18 mouse cellular contexts compared by ENCODE assay signal in the genomic region with DNA sequence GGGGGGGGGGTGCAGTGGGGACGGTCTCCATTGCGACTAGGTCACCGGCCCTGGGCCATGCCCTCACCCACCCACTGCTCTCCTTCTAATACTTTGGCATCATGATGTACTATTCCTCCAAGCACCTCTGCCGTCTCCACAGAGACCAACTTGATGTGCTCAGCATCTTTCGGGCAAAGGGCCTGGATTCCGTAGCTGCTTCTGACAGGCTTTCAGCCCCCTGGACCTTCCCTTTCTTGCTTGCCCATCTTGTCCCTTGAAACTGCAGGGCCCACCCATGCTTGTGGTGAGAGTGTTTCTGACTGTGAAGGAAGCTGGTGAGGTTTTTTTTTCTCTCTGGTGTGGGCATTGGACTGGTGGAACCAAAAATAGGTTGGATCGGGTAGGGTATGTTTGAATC. TPM values are rescaled to one million over a fixed set of nuclear protein-coding genes. Genes with fewer than 3 reads are reported as not detected.
DNase-seq lines count a peak whose midpoint lies in the region; ATAC-seq and TF ChIP-seq lines count a peak whose summit lies in the region.
"Had no signal": no experiment of that assay in that cellular context is flagged by ENCODE, and none has a peak within 500 bp of the region (broad histone marks: within the 10 kb centered on the region; RNA-seq: fewer than 3 reads in every experiment).

No protein-coding gene starts in this region.

- no peak overlapping the region for H3K4me3 ChIP-seq in forebrain, embryonic 13.5 days
- H3K4me3 ChIP-seq in forebrain, embryonic 12.5 days (replicated peaks) = no peak overlapping the region
- H3K4me3 ChIP-seq in left cerebral cortex, adult 2 months = peak overlapping the region; percentile 75
- peak overlapping the region; percentile 86 for H3K4me3 ChIP-seq in hindbrain, embryonic 16.5 days (ENCODE audit: low read length)
- H3K4me3 ChIP-seq in midbrain, postnatal 0 days (ENCODE audit: low read depth, low read length) = peak overlapping the region; percentile 84
- H3K4me3 ChIP-seq: embryonic facial prominence, embryonic 15.5 days had no signal

- ATAC-seq in forebrain, embryonic 13.5 days = no peak
- ATAC-seq in forebrain, embryonic 12.5 days (ENCODE audit: low FRiP score) = no peak
- no peak for ATAC-seq in hindbrain, embryonic 16.5 days
- ATAC-seq in midbrain, postnatal 0 days (ENCODE audit: low FRiP score) = no peak
- ATAC-seq: Patski had no signal

- 0 out of 2 replicates have a peak overlapping the region, but pooled peaks have one; percentile 31 for H3K9ac ChIP-seq in forebrain, embryonic 13.5 days
- no peak overlapping the region for H3K9ac ChIP-seq in forebrain, embryonic 12.5 days
- no peak overlapping the region for H3K9ac ChIP-seq in hindbrain, embryonic 16.5 days (ENCODE audit: low read depth, low read length)
- H3K9ac ChIP-seq in midbrain, postnatal 0 days (replicated peaks; ENCODE audit: low read length, poor library complexity, severe bottlenecking) = no peak overlapping the region
- H3K9ac ChIP-seq: embryonic facial prominence, embryonic 15.5 days had no signal

- H3K9me3 ChIP-seq in forebrain, embryonic 13.5 days (replicated peaks) = no peaks in the 10 kb centered on the region
- H3K9me3 ChIP-seq in forebrain, embryonic 12.5 days = no peaks in the 10 kb centered on the region
- no peaks in the 10 kb centered on the region for H3K9me3 ChIP-seq in hindbrain, embryonic 16.5 days (ENCODE audit: control insufficient read depth, low read length)
- no peaks in the 10 kb centered on the region for H3K9me3 ChIP-seq in midbrain, postnatal 0 days (ENCODE audit: low read length)
- H3K9me3 ChIP-seq: embryonic facial prominence, embryonic 15.5 days had no signal

- peak overlapping the region; percentile 76; the same call in 1 of the 2 replicates for H3K4me2 ChIP-seq in forebrain, embryonic 13.5 days
- H3K4me2 ChIP-seq in forebrain, embryonic 12.5 days = no peak overlapping the region
- H3K4me2 ChIP-seq in hindbrain, embryonic 16.5 days (ENCODE audit: low read length) = peak overlapping the region; percentile 75
- peak overlapping the region; percentile 80 for H3K4me2 ChIP-seq in midbrain, postnatal 0 days (ENCODE audit: low read depth, low read length, poor library complexity, severe bottlenecking)
- H3K4me2 ChIP-seq: embryonic facial prominence, embryonic 15.5 days had no signal

- H3K27me3 ChIP-seq in forebrain, embryonic 13.5 days = peaks cover 23% of the 10 kb centered on the region
- peaks cover 40% of the 10 kb centered on the region for H3K27me3 ChIP-seq in forebrain, embryonic 12.5 days
- no peaks in the 10 kb centered on the region for H3K27me3 ChIP-seq in hindbrain, embryonic 16.5 days (replicated peaks; ENCODE audit: control insufficient read depth, insufficient read depth, low read length)
- H3K27me3 ChIP-seq in midbrain, postnatal 0 days (ENCODE audit: insufficient read depth, low read length) = no peaks in the 10 kb centered on the region

- DNase-seq in left cerebral cortex, adult 2 months (ENCODE audit: extremely low spot score in 1 of 2, low spot score in 2 of 2) = no peak
- DNase-seq in left cerebral cortex, postnatal 14 days (ENCODE audit: low spot score in 2 of 2) = no peak
- no peak for DNase-seq in midbrain, postnatal 0 days (ENCODE audit: low spot score)
- DNase-seq in thymus, adult 18-20 months = no peak
- DNase-seq: adrenal gland, postnatal 36 days; embryo, embryonic 11 days; gastrocnemius, adult 2 months; heart, adult 18-20 months; kidney, adult 18-20 months; kidney, postnatal 25 days; lung, postnatal 14 days; spleen, adult 18-20 months had no signal

- H3K36me3 ChIP-seq in forebrain, embryonic 13.5 days (ENCODE audit: poor library complexity, severe bottlenecking) = no peaks in the 10 kb centered on the region
- H3K36me3 ChIP-seq in forebrain, embryonic 12.5 days (replicated peaks) = no peaks in the 10 kb centered on the region
- no peaks in the 10 kb centered on the region for H3K36me3 ChIP-seq in hindbrain, embryonic 16.5 days (ENCODE audit: control insufficient read depth, insufficient read depth, low read length)
- no peaks in the 10 kb centered on the region for H3K36me3 ChIP-seq in midbrain, postnatal 0 days (ENCODE audit: insufficient read depth, low read length)
- H3K36me3 ChIP-seq: embryonic facial prominence, embryonic 15.5 days had no signal

- TF ChIP-seq CTCF in left cerebral cortex, adult 2 months (IDR thresholded peaks at IDR 0.05) = no peak
- TF ChIP-seq CTCF in midbrain, postnatal 0 days (IDR thresholded peaks at IDR 0.05) = no peak

- intact Hi-C loops in left cerebral cortex, adult 2 months (cut with DNase I) = loop anchor here (5.0 kb wide), 1 partner anchor 134 kb away; no protein-coding TSS in a partner anchor
- intact Hi-C loops in left cerebral cortex, postnatal 14 days (cut with DNase I) = loop anchor here (5.0 kb wide), 1 partner anchor 41 kb away; no protein-coding TSS in a partner anchor

- H3K4me1 ChIP-seq in forebrain, embryonic 13.5 days = peaks cover 39% of the 10 kb centered on the region
- H3K4me1 ChIP-seq in forebrain, embryonic 12.5 days = peaks cover 47% of the 10 kb centered on the region
- H3K4me1 ChIP-seq in hindbrain, embryonic 16.5 days (ENCODE audit: control insufficient read depth, insufficient read depth, low read depth, low read length) = peaks cover 31% of the 10 kb centered on the region
- H3K4me1 ChIP-seq in midbrain, postnatal 0 days (ENCODE audit: insufficient read depth, low read length) = peaks cover 26% of the 10 kb centered on the region

- H3K27ac ChIP-seq in forebrain, embryonic 13.5 days = no peak overlapping the region
- H3K27ac ChIP-seq in forebrain, embryonic 12.5 days = no peak overlapping the region
- peak overlapping the region; percentile 92 for H3K27ac ChIP-seq in left cerebral cortex, adult 2 months
- no peak overlapping the region for H3K27ac ChIP-seq in hindbrain, embryonic 16.5 days (ENCODE audit: low read depth, low read length)
- no peak overlapping the region for H3K27ac ChIP-seq in midbrain, postnatal 0 days (ENCODE audit: low read depth, low read length)
- H3K27ac ChIP-seq: embryonic facial prominence, embryonic 15.5 days; gastrocnemius, adult 2 months had no signal

- 85% methylated on average over 7 of the region's 7 CpGs for WGBS in forebrain, embryonic 13.5 days
- WGBS in forebrain, embryonic 12.5 days = 91% methylated on average over 7 of the region's 7 CpGs
- WGBS in hindbrain, embryonic 16.5 days = 75% methylated on average over 7 of the region's 7 CpGs
- WGBS in midbrain, postnatal 0 days = 78% methylated on average over 7 of the region's 7 CpGs

RNA-seq across cellular contexts. Expression of a gene that starts 2.1 kb away (rescaled TPM):
- polyA plus RNA-seq in forebrain, embryonic 13.5 days (2015; fragmentation: Nextera tagmentation; extraction: Ambion mirVana) = 4.4 and 5.0 TPM in 2 replicates
- 2.7 and 5.5 TPM in 2 replicates for polyA plus RNA-seq in forebrain, embryonic 12.5 days (2016; fragmentation: Nextera tagmentation; extraction: Ambion mirVana)
- 100 to 1,000 TPM; 326 to 329 TPM for total RNA-seq in left cerebral cortex, adult 2 months (2021)
- 100 to 1,000 TPM; 279 to 314 TPM for total RNA-seq in left cerebral cortex, postnatal 14 days (2021)
- 8.8 and 10.3 TPM in 2 replicates for polyA plus RNA-seq in hindbrain, embryonic 16.5 days (2015; fragmentation: Nextera tagmentation; extraction: Ambion mirVana)
- total RNA-seq in midbrain, postnatal 0 days (2014; rRNA removed) = 138 and 140 TPM in 2 replicates
- polyA plus RNA-seq in midbrain, postnatal 0 days (2015; fragmentation: Nextera tagmentation; extraction: Ambion mirVana) = 14.7 and 19.0 TPM in 2 replicates
- total RNA-seq: megakaryocyte-erythroid progenitor cell, adult 5-6 weeks had no signal

Comparison
In these comparisons a context has a peak if more than half of its experiments do, and no peak if none do; other contexts are left out.
1. H3K4me3 ChIP-seq: peak in left cerebral cortex, adult 2 months (single experiment), hindbrain, embryonic 16.5 days (single experiment) and midbrain, postnatal 0 days (single experiment); none in forebrain, embryonic 13.5 days (single experiment) and forebrain, embryonic 12.5 days (single experiment).